In the genomic region with DNA sequence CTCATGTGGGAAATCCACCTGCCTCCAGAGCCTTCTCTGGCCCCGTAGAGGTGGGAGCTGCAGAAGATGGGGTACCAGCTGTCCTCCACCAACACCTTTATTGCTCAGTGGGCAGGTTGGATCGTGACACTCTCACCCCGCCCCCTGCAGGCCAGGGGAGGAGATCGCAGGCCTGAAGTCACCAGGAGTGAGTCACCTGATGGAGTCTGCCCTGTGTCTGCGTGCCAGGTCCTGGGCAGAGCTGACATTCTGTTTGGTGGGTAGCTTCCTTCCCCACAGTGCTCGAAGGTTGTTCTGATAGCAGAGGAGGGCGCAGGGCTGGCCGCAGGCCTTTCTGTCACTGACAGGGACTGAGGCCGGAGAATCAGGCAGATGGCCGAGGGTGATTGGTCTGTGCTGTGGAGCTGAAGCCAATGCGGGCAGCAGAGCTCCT, we compare ENCODE assay signal across 10 mouse cellular contexts. TPM values are rescaled to one million over a fixed set of nuclear protein-coding genes. Genes with fewer than 3 reads are reported as not detected.
A peak's percentile ranks its signal among the peaks of the same experiment; 100 is the strongest.
DNase-seq lines count a peak whose midpoint lies in the region; ATAC-seq lines count a peak whose summit lies in the region.
"Had no signal": no experiment of that assay in that cellular context is flagged by ENCODE, and none has a peak within 500 bp of the region (broad histone marks: within the 10 kb centered on the region; RNA-seq: fewer than 3 reads in every experiment).

No protein-coding gene starts in this region.

- no peaks in the 10 kb centered on the region for H3K36me3 ChIP-seq in hindbrain, embryonic 11.5 days (ENCODE audit: control insufficient read depth, insufficient read depth, low read length)
- H3K36me3 ChIP-seq in hindbrain, embryonic 12.5 days: no peaks in the 10 kb centered on the region
- no peaks in the 10 kb centered on the region for H3K36me3 ChIP-seq in heart, embryonic 14.5 days (ENCODE audit: control insufficient read depth, insufficient read depth, low read length)
- H3K36me3 ChIP-seq: embryonic facial prominence, embryonic 13.5 days had no signal

- H3K9me3 ChIP-seq in hindbrain, embryonic 11.5 days (ENCODE audit: control insufficient read depth, low read length): no peaks in the 10 kb centered on the region
- H3K9me3 ChIP-seq in hindbrain, embryonic 12.5 days (replicated peaks): no peaks in the 10 kb centered on the region
- no peaks in the 10 kb centered on the region for H3K9me3 ChIP-seq in heart, embryonic 14.5 days (ENCODE audit: control insufficient read depth, low read length)
- H3K9me3 ChIP-seq: embryonic facial prominence, embryonic 13.5 days had no signal

- H3K4me1 ChIP-seq in hindbrain, embryonic 11.5 days (replicated peaks; ENCODE audit: control insufficient read depth, insufficient read depth, low read length): peaks cover 4% of the 10 kb centered on the region
- peaks cover 19% of the 10 kb centered on the region for H3K4me1 ChIP-seq in hindbrain, embryonic 12.5 days
- H3K4me1 ChIP-seq in heart, embryonic 14.5 days (ENCODE audit: control insufficient read depth in 2 of 2, insufficient read depth in 2 of 2, low read length in 2 of 2): no peaks in the 10 kb centered on the region
- H3K4me1 ChIP-seq: embryonic facial prominence, embryonic 13.5 days had no signal

- no peak for ATAC-seq in hindbrain, embryonic 11.5 days (ENCODE audit: low FRiP score)
- no peak for ATAC-seq in hindbrain, embryonic 12.5 days (ENCODE audit: low FRiP score)
- peak; percentile 38; the same call in 1 of the 2 replicates for ATAC-seq in heart, embryonic 14.5 days (ENCODE audit: insufficient number of reproducible peaks, insufficient read depth, low FRiP score, low read depth)

- H3K4me3 ChIP-seq in hindbrain, embryonic 11.5 days (ENCODE audit: low read depth, low read length): no peak overlapping the region
- H3K4me3 ChIP-seq in hindbrain, embryonic 12.5 days: no peak overlapping the region
- no peak overlapping the region for H3K4me3 ChIP-seq in heart, embryonic 14.5 days (ENCODE audit: control insufficient read depth in 1 of 2, insufficient read depth in 1 of 2, low read depth in 1 of 2, low read length in 2 of 2)
- H3K4me3 ChIP-seq: embryonic facial prominence, embryonic 13.5 days; myocyte had no signal

- no peaks in the 10 kb centered on the region for H3K27me3 ChIP-seq in hindbrain, embryonic 11.5 days (ENCODE audit: control insufficient read depth, insufficient read depth, low read length)
- H3K27me3 ChIP-seq in hindbrain, embryonic 12.5 days: no peaks in the 10 kb centered on the region
- H3K27me3 ChIP-seq in heart, embryonic 14.5 days (ENCODE audit: control insufficient read depth, insufficient read depth, low read length): no peaks in the 10 kb centered on the region
- H3K27me3 ChIP-seq: embryonic facial prominence, embryonic 13.5 days had no signal

- peak; percentile 73 for DNase-seq in hindbrain, embryonic 11.5 days (ENCODE audit: low spot score)
- DNase-seq in ES-CJ7 (ENCODE audit: low read depth, low spot score): peak; percentile 73
- peak; percentile 96 for DNase-seq in cerebellum, adult 11 months
- DNase-seq in kidney, postnatal 36 days: peak; percentile 74 to 88
- peak; percentile 59 for DNase-seq in mesoderm, embryonic 11.5 days (ENCODE audit: low read depth, low spot score)
- peak; percentile 79 for DNase-seq in urinary bladder, postnatal 14 days (ENCODE audit: low spot score)

- 46% methylated on average over 11 of the region's 11 CpGs for WGBS in hindbrain, embryonic 11.5 days
- 43% methylated on average over 11 of the region's 11 CpGs for WGBS in hindbrain, embryonic 12.5 days
- 43% methylated on average over 11 of the region's 11 CpGs for whole genome bisulfite sequencing in heart, embryonic 14.5 days

- H3K4me2 ChIP-seq in hindbrain, embryonic 11.5 days (replicated peaks; ENCODE audit: low read depth, low read length): no peak overlapping the region
- H3K4me2 ChIP-seq in hindbrain, embryonic 12.5 days (replicated peaks): no peak overlapping the region
- H3K4me2 ChIP-seq in heart, embryonic 14.5 days (ENCODE audit: low read length): no peak overlapping the region
- H3K4me2 ChIP-seq: embryonic facial prominence, embryonic 13.5 days had no signal

- H3K9ac ChIP-seq in hindbrain, embryonic 11.5 days (ENCODE audit: low read depth, low read length): no peak overlapping the region
- H3K9ac ChIP-seq in hindbrain, embryonic 12.5 days: no peak overlapping the region
- no peak overlapping the region for H3K9ac ChIP-seq in heart, embryonic 14.5 days (ENCODE audit: low read length)
- H3K9ac ChIP-seq: embryonic facial prominence, embryonic 13.5 days had no signal

- no peak overlapping the region for H3K27ac ChIP-seq in hindbrain, embryonic 11.5 days (ENCODE audit: low read depth, low read length)
- H3K27ac ChIP-seq in hindbrain, embryonic 12.5 days: no peak overlapping the region
- H3K27ac ChIP-seq in heart, embryonic 14.5 days (replicated peaks in 1 of 2; ENCODE audit: control insufficient read depth in 1 of 2, insufficient read depth in 1 of 2, low read depth in 2 of 2, low read length in 2 of 2): no peak overlapping the region
- H3K27ac ChIP-seq: embryonic facial prominence, embryonic 13.5 days had no signal

RNA-seq across cellular contexts. Expression of a gene that starts 13.8 kb away (rescaled TPM):
- polyA plus RNA-seq in hindbrain, embryonic 11.5 days (2014; fragmentation: Nextera tagmentation; extraction: Ambion mirVana): 19.5 and 20.5 TPM in 2 replicates
- polyA plus RNA-seq in hindbrain, embryonic 12.5 days (2016; fragmentation: Nextera tagmentation; extraction: Ambion mirVana): 34.2 and 36.9 TPM in 2 replicates
- polyA plus RNA-seq in heart, embryonic 14.5 days (2014; fragmentation: Nextera tagmentation; extraction: Ambion mirVana): 4.7 and 6.9 TPM in 2 replicates
